Mouse (Mus musculus) liver, adult 2 months (tissue): ENCODE measurements at regions not wholly inside any gene's neighbourhood (a gene's known extent, or its start where the extent isn't known, plus 50 kb on each side); places are given as distances from the start of the nearest gene placed in this dataset.

Source experiments
- DNase-seq: peaks from one replicate; pipeline ENCODE4 v3.0.0-alpha.2; 2011; ENCODE audit warnings: low read depth, low spot score; ENCODE audit errors: extremely low read depth
- H3K27ac ChIP-seq: fragments of 200-500 bp; replicated peaks from 2 replicates; pipeline ENCODE4 v1.5.1; 2012; ENCODE audit warnings: low read depth, mild to moderate bottlenecking, control low read depth, inconsistent platforms, low read length; ENCODE audit not compliant: insufficient read depth
- H3K27me3 ChIP-seq: fragments of 200-500 bp; 2 replicates; pipeline ENCODE4 v1.6.1; 2012; ENCODE audit warnings: mild to moderate bottlenecking, moderate library complexity, low read length, inconsistent platforms; ENCODE audit not compliant: control insufficient read depth, insufficient read depth
- H3K36me3 ChIP-seq: fragments of 200-500 bp; 2 replicates; pipeline ENCODE4 v1.6.1; 2012; ENCODE audit warnings: low read length, inconsistent platforms; ENCODE audit not compliant: control insufficient read depth, insufficient read depth
- H3K4me1 ChIP-seq: fragments of 200-500 bp; 2 replicates; pipeline ENCODE4 v1.6.1; 2011; ENCODE audit warnings: low read length; ENCODE audit not compliant: control insufficient read depth, insufficient read depth
- H3K4me3 ChIP-seq: fragments of 200-500 bp; 2 replicates; pipeline ENCODE4 v1.5.1; 2011; ENCODE audit warnings: low read depth, mild to moderate bottlenecking, control low read depth, low read length, moderate library complexity; ENCODE audit not compliant: insufficient read depth
- H3K79me2 ChIP-seq: fragments of 200-500 bp; 2 replicates; pipeline ENCODE4 v1.6.1; 2012; ENCODE audit warnings: inconsistent platforms, mild to moderate bottlenecking, low read length, moderate library complexity; ENCODE audit not compliant: control insufficient read depth, insufficient read depth
- H3K9ac ChIP-seq: fragments of 200-500 bp; 2 replicates; pipeline ENCODE4 v1.6.1; 2012; ENCODE audit warnings: low read depth, mild to moderate bottlenecking, control low read depth, inconsistent platforms, low read length
- CTCF ChIP-seq: fragments of 200-500 bp; IDR thresholded peaks from 2 replicates; pipeline ENCODE4 v1.5.1; 2011; ENCODE audit warnings: low read depth, low read length, control low read depth
- POLR2A ChIP-seq: fragments of 200-500 bp; IDR thresholded peaks from 2 replicates; pipeline ENCODE4 v1.6.1; 2011; ENCODE audit warnings: low read length, control low read depth; ENCODE audit not compliant: insufficient read depth; ENCODE audit errors: extremely low read depth
- WGBS: fragments of 180-500 bp; shearing (Covaris S2); methylation state at CpG from one replicate; pipeline ENCODE4 v1.1.7; 2018; 5-methylcytosine and 5-hydroxymethylcytosine counted together

DNA sequence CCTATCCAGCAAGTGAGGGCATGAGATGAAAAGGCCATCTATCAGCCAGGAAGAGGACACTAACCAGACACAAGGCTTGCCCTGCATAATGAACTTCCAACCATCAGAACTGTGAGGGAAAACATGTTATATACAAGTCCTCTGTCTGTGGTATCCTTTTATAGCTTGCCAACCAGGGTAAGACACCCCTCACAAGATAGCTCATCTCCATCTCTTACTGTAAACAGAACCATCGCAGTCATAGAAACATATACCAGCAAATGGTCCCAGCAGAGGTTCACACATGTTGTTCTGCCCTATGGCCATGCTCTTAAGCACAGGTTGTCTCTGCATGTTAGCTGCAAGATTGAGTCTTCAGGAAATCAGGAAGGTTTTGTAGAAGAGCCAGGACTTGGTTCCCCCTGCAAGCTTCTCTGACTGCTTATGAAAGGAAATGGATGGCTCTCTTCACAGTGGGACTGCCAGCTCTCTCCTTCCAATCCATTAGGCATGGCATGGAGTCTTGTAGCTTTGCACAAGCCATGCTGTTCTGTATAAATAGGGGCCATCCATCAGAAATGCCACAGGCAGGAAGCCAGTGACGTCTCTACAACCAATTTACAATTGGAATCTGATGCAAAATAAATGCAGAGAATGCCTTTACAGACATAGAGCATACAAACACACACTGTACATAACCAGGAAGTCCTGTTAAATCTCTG, 1514.0 kb upstream of the Lrrc6 start:
- H3K9ac ChIP-seq: no peak overlapping the region
- H3K27me3 ChIP-seq: peaks cover 3% of the 10 kb centered on the region; the same call in 1 of the 2 replicates
- no peaks in the 10 kb centered on the region for H3K79me2 ChIP-seq
- TF ChIP-seq CTCF (no peak), POLR2A (no peak)
- no peak overlapping the region for H3K27ac ChIP-seq
- no peaks in the 10 kb centered on the region for H3K4me1 ChIP-seq
- WGBS: 68% methylated on average over 2 of the region's 2 CpGs
- H3K4me3 ChIP-seq: no peak overlapping the region
- H3K36me3 ChIP-seq: no peaks in the 10 kb centered on the region
- DNase-seq: no peak

DNA sequence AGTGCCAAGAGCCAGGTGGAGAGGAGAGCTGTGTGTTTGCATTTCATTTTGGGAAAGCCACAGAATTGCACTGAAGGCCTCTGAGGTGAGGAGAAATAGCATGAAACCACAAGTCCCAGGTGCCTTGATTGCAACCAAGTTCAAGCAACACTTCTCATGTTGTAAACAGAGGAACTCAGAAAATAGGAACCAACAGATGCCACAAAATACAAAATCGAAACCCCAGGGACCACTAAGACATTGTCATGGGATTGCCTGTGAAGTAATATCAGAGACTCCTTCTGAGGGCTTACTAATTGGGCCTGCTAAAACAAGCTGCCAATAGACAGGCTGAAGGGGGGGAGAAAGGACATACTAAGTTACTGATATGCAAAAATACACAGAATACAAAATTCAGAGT, 1510.5 kb upstream of the Lrrc6 start:
- H3K36me3 ChIP-seq: no peaks in the 10 kb centered on the region
- peaks cover 3% of the 10 kb centered on the region; the same call in 1 of the 2 replicates for H3K27me3 ChIP-seq
- no peak for TF ChIP-seq CTCF
- TF ChIP-seq POLR2A: no peak
- no peak overlapping the region for H3K27ac ChIP-seq
- DNase-seq: peak; percentile 9
- no peaks in the 10 kb centered on the region for H3K79me2 ChIP-seq
- H3K9ac ChIP-seq: no peak overlapping the region
- H3K4me1 ChIP-seq: no peaks in the 10 kb centered on the region
- no peak overlapping the region for H3K4me3 ChIP-seq
- 61% methylated on average over 1 of the region's 1 CpGs for WGBS

DNA sequence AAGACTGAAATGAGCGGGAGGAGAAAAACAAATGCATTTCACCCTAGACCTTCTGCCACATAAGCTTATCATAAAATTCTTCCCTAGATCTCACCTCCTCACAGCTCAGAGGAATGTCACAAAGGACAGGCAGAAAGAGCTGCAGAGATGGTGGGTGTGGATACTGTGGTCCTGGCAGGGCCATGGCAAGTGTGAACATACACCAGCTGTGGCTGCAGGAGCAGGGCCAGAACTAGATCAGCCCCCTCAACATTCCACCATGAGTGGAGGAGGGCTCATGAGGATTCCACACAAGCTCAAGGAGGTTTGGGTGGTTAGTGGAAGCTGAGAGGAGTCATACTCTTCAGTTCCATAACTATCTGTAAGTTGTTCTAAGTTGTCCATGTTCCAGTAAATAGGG, 1509.5 kb upstream of the Lrrc6 start:
- Histone ChIP-seq H3K79me2 (no peaks in the 10 kb centered on the region), H3K4me3 (no peak overlapping the region), H3K27ac (no peak overlapping the region), H3K27me3 (peaks cover 3% of the 10 kb centered on the region; the same call in 1 of the 2 replicates), H3K36me3 (no peaks in the 10 kb centered on the region), H3K9ac (no peak overlapping the region), H3K4me1 (no peaks in the 10 kb centered on the region)
- no peak for TF ChIP-seq CTCF
- TF ChIP-seq POLR2A: no peak
- DNase-seq: no peak
- 93% methylated on average over 1 of the region's 1 CpGs for WGBS

DNA sequence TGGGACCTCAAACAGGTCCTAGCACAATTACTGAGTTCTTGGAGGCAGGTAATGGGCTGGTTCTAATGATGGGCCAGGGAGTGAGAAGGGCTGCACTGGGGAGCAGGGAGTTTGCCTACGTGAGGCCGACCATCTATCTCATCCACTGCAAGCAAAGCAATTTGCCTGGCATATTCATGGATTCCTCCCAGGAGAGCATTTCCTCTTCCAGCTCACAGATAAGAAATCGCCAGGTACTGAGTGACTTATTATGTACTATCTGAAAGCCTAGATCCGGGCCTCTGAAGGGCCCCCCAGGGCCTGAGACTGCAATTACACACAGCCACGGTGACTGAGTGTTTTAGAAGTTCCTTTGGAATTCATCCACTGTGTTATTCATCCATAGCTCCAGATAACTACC, 1504.1 kb upstream of the Lrrc6 start:
- Histone ChIP-seq H3K79me2 (no peaks in the 10 kb centered on the region), H3K4me1 (no peaks in the 10 kb centered on the region), H3K27ac (no peak overlapping the region), H3K36me3 (no peaks in the 10 kb centered on the region), H3K9ac (no peak overlapping the region), H3K4me3 (no peak overlapping the region), H3K27me3 (no peaks in the 10 kb centered on the region)
- no peak for DNase-seq
- WGBS: 59% methylated on average over 5 of the region's 5 CpGs
- TF ChIP-seq POLR2A: no peak
- TF ChIP-seq CTCF: no peak

DNA sequence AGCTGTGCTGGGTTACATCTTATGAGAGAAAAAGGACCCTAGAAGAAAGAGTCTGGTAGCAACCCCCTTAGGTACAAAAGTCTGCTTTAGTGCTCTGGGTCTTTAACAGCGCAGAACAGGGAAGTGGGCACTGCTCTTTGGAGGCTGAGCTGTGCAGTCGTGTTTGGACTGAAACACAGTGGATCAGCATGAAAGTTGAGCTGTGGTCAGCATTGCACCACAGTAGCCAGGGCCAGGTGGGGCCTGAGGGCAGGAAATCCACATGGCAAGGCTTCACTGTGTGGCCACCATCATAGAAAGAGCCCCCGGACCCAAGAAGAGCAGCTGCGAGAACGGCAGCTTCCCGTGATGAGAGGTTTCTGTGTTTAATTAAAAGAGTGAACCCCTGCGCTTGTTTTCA, 1495.8 kb upstream of the Lrrc6 start:
- no peaks in the 10 kb centered on the region for H3K79me2 ChIP-seq
- TF ChIP-seq CTCF (no peak), POLR2A (no peak)
- H3K36me3 ChIP-seq: no peaks in the 10 kb centered on the region
- WGBS: 78% methylated on average over 7 of the region's 7 CpGs
- no peaks in the 10 kb centered on the region for H3K4me1 ChIP-seq
- no peak overlapping the region for H3K4me3 ChIP-seq
- DNase-seq: no peak
- no peaks in the 10 kb centered on the region for H3K27me3 ChIP-seq
- no peak overlapping the region for H3K9ac ChIP-seq
- H3K27ac ChIP-seq: no peak overlapping the region
